Comparison of ENCODE assay signal across 15 mouse cellular contexts in the genomic region with DNA sequence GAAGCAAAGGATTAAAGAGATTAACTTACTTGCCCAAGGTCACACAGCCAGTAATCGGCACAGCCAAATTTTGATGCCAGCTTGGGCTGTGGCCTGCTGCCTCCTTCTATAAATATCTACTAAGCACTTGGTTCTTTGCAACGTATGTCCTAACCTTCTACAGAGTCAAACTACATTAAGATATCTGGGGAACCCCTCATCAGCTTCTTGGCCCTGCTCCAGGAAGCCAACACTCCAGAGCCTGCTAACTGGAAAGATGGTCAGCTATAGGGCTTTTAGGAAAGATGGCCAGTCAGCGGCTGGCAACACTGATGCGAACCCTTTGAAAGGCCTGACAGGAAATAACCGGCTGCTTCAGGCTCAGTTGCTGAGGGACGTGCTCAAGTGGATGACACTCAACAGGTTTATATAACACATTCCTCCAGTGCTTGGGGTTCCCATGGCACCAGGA.
A peak's percentile ranks its signal among the peaks of the same experiment; 100 is the strongest.
DNase-seq lines count a peak whose midpoint lies in the region; ATAC-seq and TF ChIP-seq lines count a peak whose summit lies in the region.
"Had no signal": no experiment of that assay in that cellular context is flagged by ENCODE, and none has a peak within 500 bp of the region (broad histone marks: within the 10 kb centered on the region; RNA-seq: fewer than 3 reads in every experiment).

No protein-coding gene starts in this region.

- no peak overlapping the region for H3K4me3 ChIP-seq in heart, embryonic 10.5 days
- no peak overlapping the region for H3K4me3 ChIP-seq in lung, embryonic 14.5 days (ENCODE audit: low read depth, low read length)
- H3K4me3 ChIP-seq in hindbrain, postnatal 0 days (ENCODE audit: low read length): no peak overlapping the region
- H3K4me3 ChIP-seq: erythroblast, embryonic 14.5 days had no signal

- 0 out of 2 replicates have a peak overlapping the region, but pooled peaks have one; percentile 8 for H3K4me2 ChIP-seq in lung, embryonic 14.5 days
- H3K4me2 ChIP-seq in hindbrain, postnatal 0 days (ENCODE audit: low read depth, low read length): no peak overlapping the region
- H3K4me2 ChIP-seq: hindbrain, embryonic 14.5 days had no signal

- no peak overlapping the region for H3K9ac ChIP-seq in lung, embryonic 14.5 days
- no peak overlapping the region for H3K9ac ChIP-seq in hindbrain, postnatal 0 days (replicated peaks; ENCODE audit: low read length)
- H3K9ac ChIP-seq: hindbrain, embryonic 14.5 days had no signal

- no peaks in the 10 kb centered on the region for H3K9me3 ChIP-seq in heart, embryonic 10.5 days
- no peaks in the 10 kb centered on the region for H3K9me3 ChIP-seq in lung, embryonic 14.5 days (ENCODE audit: low read depth, low read length)
- no peaks in the 10 kb centered on the region for H3K9me3 ChIP-seq in hindbrain, postnatal 0 days (ENCODE audit: low read length)

- peak; percentile 73; the same call in 1 of the 2 replicates for ATAC-seq in lung, embryonic 14.5 days (ENCODE audit: insufficient read depth)
- ATAC-seq in hindbrain, postnatal 0 days: no peak
- no peak for ATAC-seq in activated CD4-positive, CD25-positive, alpha-beta regulatory T cell, adult 4 months
- ATAC-seq: Patski had no signal

- intact Hi-C loops in left cerebral cortex, postnatal 36 days (cut with DNase I): no loop called here

- H3K4me1 ChIP-seq in heart, embryonic 10.5 days: peaks cover 38% of the 10 kb centered on the region
- H3K4me1 ChIP-seq in lung, embryonic 14.5 days (ENCODE audit: insufficient read depth): peaks cover 25% of the 10 kb centered on the region
- peaks cover 6% of the 10 kb centered on the region; the same call in 1 of the 2 replicates for H3K4me1 ChIP-seq in hindbrain, postnatal 0 days (ENCODE audit: insufficient read depth, low read length)

- TF ChIP-seq CTCF in lung, embryonic 14.5 days (IDR thresholded peaks at IDR 0.05; ENCODE audit: low read depth): no peak
- no peak for TF ChIP-seq CTCF in hindbrain, postnatal 0 days (IDR thresholded peaks at IDR 0.05; ENCODE audit: low read depth)

- WGBS in heart, embryonic 10.5 days: 31% methylated on average over 6 of the region's 6 CpGs
- 24% methylated on average over 6 of the region's 6 CpGs for WGBS in lung, embryonic 14.5 days
- 69% methylated on average over 6 of the region's 6 CpGs for WGBS in hindbrain, postnatal 0 days

- peak; percentile 12 for DNase-seq in ovary, postnatal 36 days (ENCODE audit: low spot score)
- DNase-seq in ovary, postnatal 14 days (ENCODE audit: low spot score): no peak
- DNase-seq in heart, embryonic 10.5 days (ENCODE audit: low spot score): peak; percentile 90
- peak; percentile 76 for DNase-seq in lung, embryonic 14.5 days
- no peak for DNase-seq in left cerebral cortex, postnatal 36 days (ENCODE audit: low spot score in 2 of 2)
- DNase-seq in hindbrain, postnatal 0 days (ENCODE audit: low spot score): no peak
- DNase-seq: adrenal gland, postnatal 36 days; kidney, adult 2 months; liver; spleen, adult 18-20 months had no signal

- peak overlapping the region; percentile 80 for H3K27ac ChIP-seq in heart, embryonic 10.5 days
- peak overlapping the region; percentile 82 for H3K27ac ChIP-seq in lung, embryonic 14.5 days (ENCODE audit: low read depth)
- H3K27ac ChIP-seq in hindbrain, postnatal 0 days: no peak overlapping the region
- H3K27ac ChIP-seq: hindbrain, embryonic 14.5 days had no signal

- H3K36me3 ChIP-seq in heart, embryonic 10.5 days: no peaks in the 10 kb centered on the region
- no peaks in the 10 kb centered on the region for H3K36me3 ChIP-seq in lung, embryonic 14.5 days (ENCODE audit: insufficient read depth)
- no peaks in the 10 kb centered on the region for H3K36me3 ChIP-seq in hindbrain, postnatal 0 days (ENCODE audit: insufficient read depth, low read length)

- no peaks in the 10 kb centered on the region for H3K27me3 ChIP-seq in heart, embryonic 10.5 days (ENCODE audit: insufficient read depth, poor library complexity, severe bottlenecking)
- H3K27me3 ChIP-seq in lung, embryonic 14.5 days (ENCODE audit: insufficient read depth, low read length): no peaks in the 10 kb centered on the region
- no peaks in the 10 kb centered on the region for H3K27me3 ChIP-seq in hindbrain, postnatal 0 days (ENCODE audit: insufficient read depth, low read length)
- H3K27me3 ChIP-seq: CH12.LX had no signal

Comparison
In these comparisons a context has a peak if more than half of its experiments do, and no peak if none do; other contexts are left out.
1. DNase-seq: peak in ovary, postnatal 36 days (single experiment), heart, embryonic 10.5 days (single experiment) and lung, embryonic 14.5 days (single experiment); none in ovary, postnatal 14 days (single experiment), left cerebral cortex, postnatal 36 days (0 of 2) and hindbrain, postnatal 0 days (single experiment).